Mouse (Mus musculus): ENCODE measurements at regions not wholly inside any gene's neighbourhood (a gene's known extent, or its start where the extent isn't known, plus 50 kb on each side); places are given as distances from the start of the nearest gene placed in this dataset.
"Not testable (repeated sequence)": the region's sequence is repeated elsewhere in the genome, so short reads cannot be mapped to it uniquely, and the experiment has no call there.

- DNase-seq: no peak
Observed at GRCm38 (mm10) chr16:49430296-49430695, 268.7 kb upstream of the Ift57 start.

GRCm38 (mm10) chr16:49431902-49432301 is 267.1 kb upstream of the Ift57 start:
- DNase-seq: no peak

DNA sequence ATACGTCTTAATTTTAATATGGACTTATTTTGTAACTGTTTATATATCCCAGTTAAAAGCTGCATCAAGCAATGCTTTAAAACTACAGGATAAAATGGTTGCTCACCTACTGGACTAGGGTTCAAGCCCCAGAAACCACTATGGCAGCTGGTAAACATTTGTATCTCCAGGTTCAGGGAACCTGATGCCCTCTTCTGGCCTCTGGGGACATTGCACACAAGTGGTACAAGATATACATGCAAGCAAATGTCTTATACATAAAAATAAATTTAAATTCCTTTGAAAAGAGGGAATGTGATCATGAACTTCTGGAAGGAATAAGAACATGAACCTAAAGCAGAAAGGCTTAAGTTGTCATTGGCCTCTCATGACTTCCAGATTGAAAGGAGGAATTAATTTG is 257.8 kb upstream of the Ift57 start:
- no peak for DNase-seq

GRCm38 (mm10) chr16:49447356-49447755 is 251.7 kb upstream of the Ift57 start:
- not testable (repeated sequence) for DNase-seq

DNA sequence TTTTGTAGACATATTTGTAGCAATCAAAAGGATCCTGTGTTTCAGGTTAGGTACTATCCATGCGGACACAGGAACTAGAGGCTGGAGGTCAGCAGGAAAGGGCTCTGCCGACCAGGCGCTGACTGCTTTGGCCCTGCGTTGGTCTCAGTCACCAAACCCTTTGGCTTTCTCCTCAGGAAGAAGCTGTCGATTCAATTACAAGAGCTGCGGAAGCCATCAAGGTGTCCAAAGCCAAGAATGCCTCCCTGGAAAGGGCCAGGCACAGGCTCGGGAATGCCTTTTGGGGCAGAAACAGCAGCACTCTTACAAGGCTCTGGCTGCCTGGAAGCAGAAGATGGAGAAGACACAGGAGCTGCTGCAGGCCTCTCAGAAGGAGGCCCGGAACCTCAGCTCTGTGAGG is 205.2 kb upstream of the Ift57 start:
- DNase-seq: no peak

- DNase-seq: no peak
Observed at GRCm38 (mm10) chr16:49497521-49498010, 201.5 kb upstream of the Ift57 start.

- no peak for DNase-seq
Observed at GRCm38 (mm10) chr16:49500818-49501217, 198.2 kb upstream of the Ift57 start.

DNA sequence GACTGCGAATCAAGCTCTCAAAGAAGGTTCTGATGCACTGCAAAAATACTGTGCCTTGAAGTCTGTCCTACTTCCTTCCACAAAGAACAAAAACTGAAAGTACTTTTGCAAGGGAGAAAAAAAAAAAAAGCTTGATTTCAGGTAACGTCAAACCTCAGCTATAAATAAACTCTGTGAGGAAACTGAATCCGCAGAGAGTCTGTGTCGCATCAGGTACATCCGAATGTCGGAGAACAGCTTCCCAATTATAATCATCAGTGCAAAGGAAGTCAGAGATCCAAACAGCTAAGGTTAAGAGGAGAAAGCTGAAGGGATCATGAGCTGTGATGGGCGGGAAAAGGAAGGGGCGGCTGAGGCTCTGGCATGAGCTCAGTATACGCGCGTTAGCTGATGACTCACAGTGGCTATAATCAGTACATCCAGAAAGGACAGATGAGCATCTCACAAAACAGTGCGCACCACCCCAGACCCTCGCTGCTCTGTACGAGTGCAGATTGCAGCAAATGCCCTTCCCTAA is 195.1 kb upstream of the Ift57 start:
- DNase-seq: peak; percentile 56

- DNase-seq: no peak
Observed at GRCm38 (mm10) chr16:49504669-49505068, 194.4 kb upstream of the Ift57 start.

- no peak for DNase-seq
Observed at GRCm38 (mm10) chr16:49505271-49505670, 193.8 kb upstream of the Ift57 start.

DNA sequence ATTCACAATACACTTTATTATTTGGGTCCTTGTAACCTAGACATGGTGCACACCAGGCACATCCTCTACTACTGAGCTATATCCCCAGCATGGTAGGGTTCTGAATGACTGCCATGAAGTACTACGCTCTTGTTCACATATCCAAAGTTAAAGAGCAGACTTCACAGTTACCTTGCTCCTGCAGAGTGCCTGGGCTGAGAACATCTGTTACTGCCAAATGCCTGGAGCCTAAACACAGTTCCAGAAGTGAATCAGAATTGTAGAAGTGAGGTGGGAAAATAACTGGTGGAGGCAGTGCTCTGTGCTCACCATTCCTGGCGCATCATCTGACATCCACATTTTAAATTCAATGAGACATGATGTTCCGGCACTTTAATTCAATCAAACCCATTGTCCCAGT is 180.2 kb upstream of the Ift57 start:
- peak; percentile 51 for DNase-seq

GRCm38 (mm10) chr16:49520411-49520810 is 178.6 kb upstream of the Ift57 start:
- no peak for DNase-seq

DNA sequence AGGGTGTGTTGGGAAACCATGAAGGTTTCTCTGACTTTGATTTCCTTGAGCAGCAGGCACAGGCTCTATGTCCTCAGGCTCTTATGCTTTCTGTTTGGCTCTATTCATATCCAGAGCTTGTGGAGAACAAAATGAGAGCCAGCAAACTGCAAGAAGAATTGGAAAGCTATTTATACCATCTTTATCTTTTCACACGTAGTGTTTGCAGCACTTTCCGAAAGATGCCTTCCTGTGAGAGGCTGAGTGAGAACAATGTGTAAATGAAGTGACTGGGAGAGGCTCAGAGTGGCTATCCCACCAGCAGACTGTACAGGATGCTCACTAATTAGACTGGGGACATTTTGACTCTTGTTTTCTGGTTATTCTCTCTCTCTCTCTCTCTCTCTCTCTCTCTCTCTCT is 177.3 kb upstream of the Ift57 start:
- DNase-seq: no peak

DNA sequence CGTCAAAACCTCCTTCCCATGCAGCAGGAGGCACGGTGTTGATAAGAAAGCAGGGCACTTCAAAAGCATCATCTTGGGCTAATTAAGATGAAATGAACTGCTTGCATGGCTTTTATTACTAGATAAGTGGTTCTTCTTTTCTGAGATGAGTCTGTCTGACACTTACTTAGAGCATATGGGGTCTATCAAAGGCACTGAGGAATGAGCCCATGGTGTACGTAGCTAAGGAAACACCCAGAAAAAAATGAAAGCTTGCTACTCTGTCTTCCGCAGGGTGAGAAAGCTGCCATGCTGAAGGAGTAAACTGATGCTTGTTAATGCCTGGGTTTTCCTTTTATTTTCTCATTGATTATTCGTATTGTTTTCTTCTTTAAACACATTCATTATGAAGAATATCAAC is 176.5 kb upstream of the Ift57 start:
- no peak for DNase-seq

DNA sequence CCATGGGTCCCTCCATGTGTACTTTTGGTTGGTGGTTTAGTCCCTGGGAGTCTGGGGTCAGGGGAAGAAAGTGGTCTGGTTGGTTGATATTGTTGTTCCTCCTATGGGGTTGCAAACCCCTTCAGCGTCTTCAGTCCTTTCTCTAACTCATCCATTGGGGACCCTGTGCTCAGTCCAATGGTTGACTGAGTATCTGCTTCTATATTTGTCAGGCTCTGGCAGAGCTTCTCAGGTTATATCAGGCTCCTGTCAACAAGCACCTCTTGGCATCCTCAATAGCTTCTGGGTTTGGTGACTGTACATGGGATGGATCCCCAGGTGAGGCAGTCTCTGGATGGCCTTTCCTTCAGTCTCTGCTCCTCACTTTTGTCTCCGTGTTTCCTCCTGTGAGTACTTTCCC is 170.4 kb upstream of the Ift57 start:
- DNase-seq: not testable (repeated sequence)

DNA sequence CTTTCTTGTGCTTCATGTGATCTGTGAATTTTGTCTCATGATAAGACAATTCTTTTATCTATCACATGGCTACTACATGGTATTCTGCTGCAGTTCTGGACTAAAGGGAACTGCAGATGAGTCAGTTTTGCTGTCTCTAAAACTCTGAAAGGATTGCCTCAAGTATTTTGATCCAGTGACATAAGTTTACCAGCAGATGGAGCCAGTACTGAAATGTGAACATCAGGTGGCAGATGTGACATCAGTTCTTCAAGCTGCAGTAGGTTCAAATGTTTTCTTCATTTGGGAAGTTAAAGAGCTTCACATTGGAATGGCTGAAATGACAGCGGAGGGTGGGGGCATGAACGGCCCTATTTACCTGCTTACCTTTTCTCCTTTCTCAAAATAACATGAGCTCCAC is 170.0 kb upstream of the Ift57 start:
- DNase-seq: no peak

DNA sequence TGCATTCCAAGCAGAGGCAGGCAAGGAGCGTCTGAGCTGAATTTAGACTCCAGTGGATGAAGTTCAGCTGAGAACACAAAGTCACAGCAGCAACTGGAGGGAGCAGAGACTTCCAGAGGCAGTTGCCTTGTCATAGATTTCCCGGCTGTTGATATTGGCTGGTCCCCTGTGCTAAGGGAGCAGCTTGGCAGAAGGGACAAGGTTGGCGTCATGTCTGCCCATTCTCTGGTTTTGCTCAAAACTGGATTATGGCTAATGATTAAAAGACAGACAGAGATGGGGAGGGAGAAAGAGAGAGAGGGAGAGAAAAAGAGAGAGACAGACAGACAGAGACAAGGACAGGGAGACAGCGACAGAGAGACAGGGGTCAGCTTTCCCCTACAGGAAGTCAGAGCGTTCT is 169.0 kb upstream of the Ift57 start:
- no peak for DNase-seq

- no peak for DNase-seq
Observed at GRCm38 (mm10) chr16:49532071-49532686, 166.9 kb upstream of the Ift57 start.

DNA sequence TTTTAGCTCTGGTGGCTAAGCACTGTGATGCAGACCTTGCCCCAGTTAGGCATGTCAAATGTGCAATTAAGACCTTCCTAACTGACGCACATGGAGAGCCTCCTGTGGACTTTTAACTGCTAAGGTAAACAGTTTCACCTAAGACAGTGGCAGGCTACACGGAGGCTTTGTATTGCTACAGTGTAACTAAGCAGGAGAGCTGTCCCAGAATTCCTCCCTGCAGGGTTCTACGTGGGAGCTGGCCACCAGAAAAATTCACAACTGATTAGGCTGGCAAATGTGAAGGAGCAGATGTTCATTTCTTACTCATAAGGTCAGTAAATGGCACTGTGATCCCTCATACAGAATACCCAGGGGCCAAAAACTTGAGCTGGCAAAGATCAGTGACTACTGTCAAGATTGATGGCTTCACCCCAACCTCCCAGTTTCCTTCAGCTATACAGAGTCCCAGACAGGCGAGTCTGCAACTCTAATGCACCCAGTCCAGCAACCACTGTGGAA is 165.5 kb upstream of the Ift57 start:
- no peak for DNase-seq

GRCm38 (mm10) chr16:49550231-49550630 is 148.8 kb upstream of the Ift57 start:
- no peak for DNase-seq

DNA sequence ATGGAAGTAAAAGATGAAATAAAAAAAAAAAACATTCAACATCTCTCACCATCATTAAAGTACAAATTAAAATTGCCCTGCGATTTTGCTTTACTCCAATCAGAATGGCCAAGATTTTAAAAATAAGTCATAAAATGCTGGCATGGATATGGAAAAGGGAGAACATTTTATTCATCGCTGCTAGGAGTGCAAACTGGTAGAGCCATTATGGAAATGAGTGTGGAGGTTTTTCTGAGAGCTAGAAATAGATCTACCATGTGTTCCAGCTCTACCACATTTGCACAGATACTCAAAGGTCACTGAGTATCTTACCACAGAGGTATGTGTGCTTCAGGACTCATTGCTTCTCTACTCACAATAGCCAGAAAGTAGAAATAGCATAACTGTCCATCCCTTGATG is 129.0 kb upstream of the Ift57 start:
- no peak for DNase-seq

DNA sequence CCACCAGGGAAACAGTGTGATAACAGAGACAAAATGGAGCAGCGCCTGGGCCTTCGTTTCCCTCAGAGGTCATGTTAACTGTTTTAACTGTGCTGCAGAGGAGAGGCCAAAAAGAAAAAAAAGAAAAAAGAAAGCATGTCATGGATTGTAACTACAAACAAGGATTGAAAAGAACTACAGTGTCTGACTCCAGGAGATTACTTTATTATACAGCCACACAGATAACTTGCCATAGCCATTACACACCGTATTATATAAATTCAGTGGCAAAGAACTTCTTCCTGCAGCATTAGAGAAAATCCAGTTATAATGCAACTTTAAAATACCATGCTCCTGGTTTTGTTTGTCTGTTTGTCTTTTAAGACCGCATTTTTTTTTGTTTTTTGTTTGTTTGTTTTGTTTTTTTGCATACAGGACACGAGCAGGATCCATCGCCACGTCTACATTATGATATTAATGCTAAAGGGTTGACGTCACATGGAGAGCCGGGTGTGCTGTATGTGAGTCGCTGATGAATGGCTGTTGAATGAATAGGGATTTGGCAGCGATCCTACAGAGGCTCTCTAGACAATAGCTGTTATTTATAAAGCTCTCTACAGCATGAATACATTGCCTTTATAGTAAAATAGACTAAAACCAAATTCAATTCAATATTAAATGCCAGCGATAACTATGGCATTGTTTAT is 126.4 kb upstream of the Ift57 start:
- DNase-seq: no peak

DNA sequence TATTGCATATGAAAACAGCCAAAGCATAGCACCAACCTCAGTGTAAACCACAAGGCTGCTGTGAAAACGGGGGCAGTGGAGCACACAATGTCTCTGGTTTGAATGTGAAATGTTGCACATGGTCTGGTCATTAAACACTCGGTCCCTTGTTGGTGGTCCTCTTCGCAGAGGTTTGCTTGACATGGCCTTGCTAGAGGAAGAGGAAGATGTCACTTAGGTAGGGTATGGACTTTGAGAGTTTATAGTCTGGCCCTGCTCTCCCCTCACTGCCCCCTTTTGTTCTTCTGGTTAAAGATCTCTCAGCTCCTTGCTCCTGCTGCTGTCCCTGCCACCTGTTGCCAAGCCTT is 125.9 kb upstream of the Ift57 start:
- no peak for DNase-seq

- no peak for DNase-seq
Observed at GRCm38 (mm10) chr16:49578976-49579375, 120.1 kb upstream of the Ift57 start.

GRCm38 (mm10) chr16:49580708-49581107 is 118.3 kb upstream of the Ift57 start:
- DNase-seq: no peak

All from right cerebral cortex, postnatal 25 days (tissue).